Mouse (Mus musculus) embryo, embryonic 10 days (tissue): Measurements from ENCODE around the gene BC017158.
A peak's percentile ranks its signal among the peaks of the same experiment; 100 is the strongest.

Experiments used
- DNase-seq: peaks from one replicate; pipeline ENCODE4 v3.0.0-alpha.2; 2015; ENCODE audit warnings: low spot score

The BC017158 gene

DNA sequence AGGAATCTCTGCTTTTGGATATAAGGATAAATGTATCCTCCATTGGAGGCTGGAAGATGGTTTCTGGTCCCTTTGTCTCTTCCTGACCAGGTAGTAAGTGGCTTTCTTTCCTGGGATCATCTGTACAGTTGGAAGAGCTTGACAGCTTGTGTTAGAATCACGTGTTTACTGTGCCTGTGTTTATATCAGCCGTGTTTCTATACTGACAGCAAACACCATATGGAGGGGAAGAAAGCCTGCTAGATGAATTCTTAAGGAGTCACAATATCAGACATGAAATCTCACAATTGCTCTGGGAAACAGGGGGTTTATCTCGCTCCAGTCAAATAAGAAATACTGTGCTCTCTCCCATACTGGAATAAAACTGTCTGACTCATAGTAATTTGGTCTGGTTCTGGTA lies 11.2 kb upstream of the BC017158 start:
- no peak for DNase-seq

DNA sequence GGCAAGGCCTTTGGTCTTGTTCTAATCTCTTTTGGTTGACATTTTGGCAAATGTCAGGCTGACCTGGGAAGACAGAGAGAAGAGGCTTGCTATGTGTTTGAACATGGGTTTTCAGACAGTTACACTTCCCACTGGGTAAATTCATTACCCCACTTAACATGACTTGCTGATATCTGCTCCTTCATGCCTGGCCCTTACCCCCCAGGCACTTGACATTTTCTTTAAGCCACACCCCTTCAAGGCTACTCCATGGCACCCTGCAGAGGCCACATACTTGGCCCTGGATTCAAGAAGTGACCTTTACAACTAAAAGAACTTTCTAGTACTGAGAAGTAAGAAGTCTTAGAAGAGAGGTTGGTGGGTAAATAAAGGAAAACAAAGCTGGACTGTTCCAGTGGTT lies 9.9 kb upstream of the BC017158 start:
- no peak for DNase-seq

DNA sequence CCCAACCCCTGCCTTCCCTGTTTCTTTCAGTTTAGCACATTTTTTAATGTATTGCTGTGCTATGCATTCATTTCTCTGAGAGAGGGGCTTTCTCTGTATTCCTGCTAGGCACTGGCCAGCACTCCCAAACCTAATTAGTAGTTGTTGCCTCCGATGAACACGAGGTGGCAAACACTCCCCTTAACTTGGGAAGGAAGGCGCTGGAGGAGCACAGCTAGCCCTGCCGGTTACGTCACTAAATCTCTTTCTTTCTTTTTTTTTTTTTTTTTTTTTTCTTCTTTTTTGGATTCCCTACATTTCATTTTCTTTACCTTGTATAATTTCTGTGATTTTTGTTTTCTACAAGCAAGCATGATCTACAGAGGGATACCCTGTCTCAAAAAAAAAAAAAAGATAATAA lies 6.9 kb upstream of the BC017158 start:
- DNase-seq: peak; percentile 77

DNA sequence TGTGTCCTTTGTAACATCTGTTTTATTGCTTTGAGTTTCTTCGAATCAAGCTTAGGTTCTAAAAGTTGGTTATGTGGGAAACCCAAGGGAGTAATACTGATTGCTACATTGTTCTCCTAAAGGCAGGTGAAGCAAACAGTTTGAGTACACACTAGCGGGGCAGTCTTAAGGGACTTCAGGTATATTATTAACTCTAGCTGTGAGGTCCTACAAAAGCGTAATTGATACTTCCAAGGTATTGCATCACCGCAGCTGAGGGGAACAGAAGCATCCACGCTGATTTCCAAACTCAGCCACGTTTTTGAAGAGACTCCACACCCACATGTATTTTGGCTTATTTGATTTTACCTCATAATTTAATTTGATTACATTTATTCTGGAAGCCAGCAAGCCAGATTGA lies 6.2 kb upstream of the BC017158 start:
- no peak for DNase-seq

DNA sequence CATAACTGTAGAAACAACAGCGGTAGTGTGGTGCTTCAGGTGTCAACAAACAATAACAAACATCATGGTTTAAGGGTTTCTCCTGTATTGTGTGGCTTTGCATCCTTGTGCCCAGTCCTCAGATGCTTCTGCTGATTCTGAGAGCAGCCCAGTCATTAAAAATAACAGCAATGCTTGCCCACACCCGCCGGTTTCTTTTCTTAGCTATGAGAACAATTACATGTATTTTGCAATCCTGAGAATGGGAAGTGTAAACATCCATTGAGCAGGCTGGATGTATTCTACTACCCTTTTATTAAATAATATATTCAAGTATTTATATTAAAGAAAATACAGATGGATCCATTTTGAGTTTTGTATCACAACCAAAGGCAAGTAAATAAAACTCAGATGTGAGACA lies 4.2 kb upstream of the BC017158 start:
- DNase-seq: no peak

DNA sequence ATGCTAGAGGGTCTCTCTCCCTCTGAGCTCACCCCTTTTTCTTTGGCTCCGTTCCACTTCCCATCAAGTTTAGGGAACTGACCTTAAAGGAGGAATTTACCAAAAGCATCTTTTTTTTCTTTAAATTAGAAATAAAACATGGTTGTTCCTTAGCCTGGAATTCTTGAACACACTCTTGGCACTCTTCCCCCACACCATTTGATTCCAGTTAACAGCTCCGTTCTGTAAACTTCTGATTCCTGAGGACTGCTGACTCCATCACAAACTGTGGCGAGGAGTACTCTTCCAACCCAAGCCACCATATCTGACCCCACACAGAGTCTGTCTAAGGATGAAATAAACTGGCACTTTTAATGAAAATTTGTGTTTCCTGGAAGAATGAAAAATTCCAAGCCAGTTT lies 3.0 kb upstream of the BC017158 start:
- DNase-seq: no peak

DNA sequence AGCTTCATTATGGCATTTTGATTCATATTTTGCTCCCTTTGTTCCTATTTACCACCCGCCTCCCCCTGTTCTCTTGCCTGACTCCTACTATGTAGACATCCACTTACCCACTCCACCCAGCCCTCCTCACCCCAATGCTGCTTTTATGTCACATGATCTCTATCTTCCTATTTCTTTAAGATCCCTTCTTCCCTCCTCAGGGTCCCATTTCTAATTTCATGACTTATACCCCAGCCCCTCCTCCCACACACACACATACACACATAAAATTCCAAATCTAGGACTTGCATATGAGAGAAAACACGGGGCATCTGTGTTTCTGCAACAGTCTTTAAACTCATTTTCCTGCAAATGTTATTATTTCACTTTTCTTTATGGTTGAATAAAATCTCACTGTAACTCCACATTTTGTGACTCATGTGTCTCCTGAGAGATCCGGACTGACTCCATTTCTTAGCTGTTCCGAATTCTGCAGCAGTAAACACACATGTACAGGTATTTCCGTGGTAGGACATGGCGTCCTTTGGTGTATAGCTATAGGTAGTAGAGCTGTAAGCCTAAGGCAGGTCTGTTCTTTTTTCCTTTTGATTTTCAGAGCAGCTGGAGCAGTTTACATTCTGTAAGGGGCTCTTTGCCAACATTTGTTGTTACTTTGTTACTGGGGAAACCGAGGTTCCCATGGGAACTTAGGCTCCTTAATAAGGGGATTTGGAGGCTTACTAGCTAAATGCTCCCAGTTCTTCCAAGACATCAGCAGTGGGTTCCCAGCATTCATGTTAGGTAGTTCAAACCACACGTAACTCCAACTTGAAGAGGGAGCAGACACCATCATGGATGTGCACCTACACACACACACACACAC lies 742 bp upstream of the BC017158 start:
- DNase-seq: no peak

DNA sequence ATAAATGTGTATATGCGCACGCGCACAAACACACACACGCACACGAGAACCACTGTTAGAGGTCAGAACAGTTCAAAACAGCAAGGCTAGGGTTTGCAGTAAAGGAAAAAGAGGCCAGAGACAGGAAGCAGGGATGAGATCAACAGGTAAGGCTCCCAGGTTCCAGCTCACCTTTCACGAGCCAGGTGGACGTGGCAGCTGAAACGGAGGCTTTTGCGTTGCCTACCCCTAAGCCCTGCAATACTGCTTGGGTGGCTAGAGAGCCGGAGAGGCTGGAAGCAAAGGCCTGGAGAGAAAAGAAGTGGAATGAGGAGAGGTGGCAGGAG lies 716 bp downstream of the BC017158 start:
- DNase-seq: no peak

DNA sequence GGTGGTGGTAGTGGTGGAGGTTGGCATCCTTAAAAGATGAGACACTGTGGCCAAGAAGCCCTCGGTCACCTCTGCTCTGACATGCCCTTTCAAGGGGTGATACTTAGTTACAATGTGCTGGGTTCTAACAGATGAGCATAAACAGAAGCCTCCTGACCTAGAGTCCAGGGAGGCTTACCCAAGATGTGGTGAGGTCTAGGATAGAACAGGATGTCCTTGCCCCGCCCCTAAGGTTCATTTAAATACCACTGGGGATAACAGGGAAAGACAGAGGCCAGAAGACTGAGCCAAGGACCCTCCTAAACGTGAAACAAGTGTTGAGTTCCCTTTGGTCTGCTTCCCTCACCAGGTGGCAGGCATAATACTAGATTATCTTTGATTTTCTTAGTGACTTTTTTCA lies 1.5 kb downstream of the BC017158 start:
- DNase-seq: no peak

DNA sequence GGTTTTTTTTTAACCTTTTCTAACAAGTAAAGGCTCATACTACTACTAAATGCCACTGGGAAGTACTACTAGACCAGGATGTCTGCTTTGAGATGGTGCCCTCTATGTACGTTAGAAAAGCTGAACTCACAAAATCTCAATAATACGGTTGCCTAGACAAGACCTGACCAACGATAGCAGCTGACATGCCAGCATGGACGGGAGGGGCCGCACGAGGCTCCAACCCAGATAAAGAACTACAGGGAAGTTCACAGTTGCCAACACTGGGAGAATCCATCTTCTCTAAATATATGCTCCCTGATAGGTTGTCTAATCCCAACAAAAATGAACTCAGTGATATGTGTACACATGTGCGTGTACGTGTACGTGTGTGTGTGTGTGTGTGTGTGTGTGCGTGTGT lies 3.2 kb downstream of the BC017158 start:
- no peak for DNase-seq

DNA sequence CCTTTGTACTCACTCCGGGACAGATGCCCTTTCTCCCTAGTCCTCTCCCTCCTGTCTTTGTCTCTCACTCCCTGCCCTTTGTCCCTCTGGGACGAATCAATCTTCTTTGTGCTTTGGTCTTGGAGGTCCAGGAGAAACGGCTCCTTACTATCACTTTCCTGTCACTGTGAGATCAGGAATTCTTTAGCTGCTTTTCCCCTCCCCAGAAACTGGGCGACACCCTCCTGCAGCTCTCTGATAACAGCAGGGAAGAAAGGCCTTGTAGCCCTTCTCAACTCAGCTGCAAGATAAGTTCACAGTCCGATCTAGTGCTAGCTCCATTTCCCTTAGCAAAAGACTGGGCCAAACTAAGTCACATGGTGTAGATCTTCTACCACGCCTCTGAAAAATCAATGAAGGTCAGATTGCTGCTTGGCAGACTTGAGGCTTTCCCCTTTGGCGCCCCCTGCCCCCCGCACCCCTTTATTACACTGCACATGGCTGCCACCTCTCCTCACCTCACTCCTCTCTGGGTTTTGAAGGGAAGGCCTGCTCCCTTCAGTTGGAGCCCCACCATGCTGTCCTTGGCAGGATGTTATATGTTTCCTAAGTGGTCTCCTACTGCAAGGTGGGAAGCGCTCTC lies 8.9 kb downstream of the BC017158 start:
- DNase-seq: peak; percentile 71

DNA sequence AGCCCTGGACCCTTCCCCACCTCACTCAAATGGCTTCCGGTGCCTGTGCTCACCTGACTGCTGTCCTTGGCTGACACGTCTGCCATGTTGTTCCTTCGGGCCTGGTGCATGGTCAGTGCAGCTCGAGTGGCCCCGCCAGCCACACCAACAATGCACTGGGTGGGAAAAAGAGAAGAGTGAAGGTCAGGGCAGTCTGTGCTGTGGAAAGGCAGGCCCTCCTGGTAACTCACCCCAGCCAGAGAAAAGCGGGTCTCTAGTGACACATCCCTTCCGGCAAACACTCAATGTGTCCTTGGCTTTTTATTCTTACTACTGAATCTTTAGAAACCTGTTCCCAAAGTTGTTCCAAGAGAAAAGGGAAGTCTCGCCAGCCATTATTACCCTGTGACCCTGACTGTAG lies 12.9 kb downstream of the BC017158 start:
- DNase-seq: no peak

DNA sequence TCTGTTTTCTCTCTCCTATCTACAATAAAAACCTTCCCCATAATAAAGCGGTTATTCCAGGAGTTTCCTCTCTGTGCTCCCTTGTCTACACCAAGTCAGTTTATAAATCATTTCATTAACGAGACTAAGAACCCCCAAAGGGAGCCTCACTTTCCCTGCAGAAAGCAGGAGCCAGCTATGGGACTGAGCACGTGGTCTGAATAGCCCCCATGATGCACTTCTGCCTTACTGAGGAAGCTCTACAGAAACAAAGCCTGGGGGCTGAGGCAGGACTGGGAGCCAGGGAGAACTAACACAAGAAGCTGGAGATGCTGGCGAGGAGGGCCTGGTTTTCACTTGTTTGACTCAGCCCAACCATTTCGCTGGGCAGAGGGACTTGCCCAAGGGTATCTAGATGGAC lies 13.9 kb downstream of the BC017158 start:
- peak; percentile 27 for DNase-seq

DNA sequence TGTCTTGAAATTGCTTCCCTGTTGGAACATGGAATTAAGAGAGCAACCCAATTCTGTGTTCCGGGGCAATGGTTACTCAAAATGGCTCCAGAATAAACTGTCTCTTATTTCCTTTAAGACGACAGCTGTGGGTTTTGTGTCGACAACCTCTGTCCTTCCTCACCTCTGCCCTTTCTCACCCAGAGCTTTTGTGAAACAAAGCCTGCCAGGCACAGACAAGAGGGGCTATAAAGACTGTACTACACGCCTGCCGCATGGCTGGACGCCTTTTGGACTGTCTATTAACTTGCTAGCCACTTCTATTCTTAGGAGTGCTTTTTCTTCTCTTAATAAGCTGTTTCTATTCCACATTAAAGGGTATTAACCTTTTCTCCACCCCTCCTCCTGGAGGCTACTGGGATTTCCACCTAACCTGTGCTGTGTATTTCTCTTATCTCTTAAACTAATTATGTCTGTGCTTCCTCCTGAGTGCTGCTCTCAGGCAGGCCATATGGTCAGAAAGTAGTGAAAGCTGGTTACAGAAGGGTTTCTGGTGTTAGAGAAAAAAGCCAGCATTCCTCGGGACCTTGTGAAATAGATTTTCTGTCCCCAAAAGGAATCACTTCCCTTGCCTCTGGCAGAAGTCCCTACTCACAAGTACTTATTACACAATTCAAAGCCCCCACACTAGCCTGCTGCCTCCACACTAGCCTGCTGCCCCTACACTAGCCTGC lies 15.3 kb downstream of the BC017158 start:
- peak; percentile 82 for DNase-seq

DNA sequence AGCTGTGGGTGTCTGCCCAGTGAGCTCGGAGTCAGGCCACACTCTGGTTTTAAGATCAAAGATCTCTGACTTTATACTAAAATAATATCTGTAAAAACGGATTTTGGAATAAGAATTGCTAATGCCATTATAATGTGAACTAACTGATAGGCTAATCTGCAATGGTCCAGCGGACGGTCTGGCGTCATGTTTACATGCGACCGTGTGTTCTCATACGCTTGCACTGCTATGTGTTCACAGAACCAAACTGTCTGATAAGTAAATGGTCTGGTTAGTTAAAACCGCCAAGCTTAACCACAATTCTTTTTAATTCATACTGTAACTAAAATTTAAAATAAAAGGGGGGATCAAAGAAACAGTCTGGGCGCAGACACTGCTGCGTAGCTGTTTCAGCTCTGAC lies 16.2 kb downstream of the BC017158 start:
- no peak for DNase-seq

DNA sequence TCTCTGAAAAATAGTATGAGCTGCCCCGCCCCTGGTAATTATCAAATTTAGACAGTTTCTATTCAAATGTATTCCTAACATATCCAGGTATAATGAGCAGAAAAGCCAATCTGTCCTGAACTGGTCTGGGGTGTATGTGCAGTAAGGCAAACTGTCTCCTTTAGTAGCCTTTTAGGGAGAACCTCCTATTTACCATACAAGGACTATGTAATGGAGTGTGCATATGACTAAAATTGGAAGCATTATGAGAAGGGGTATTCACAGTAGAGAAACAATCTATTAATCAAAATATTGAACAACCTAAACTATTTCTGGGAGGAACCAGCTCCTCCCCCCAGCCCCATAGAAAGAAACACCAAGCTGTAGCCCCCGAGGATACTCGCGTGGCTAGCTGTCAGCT lies 18.2 kb downstream of the BC017158 start:
- DNase-seq: no peak

DNA sequence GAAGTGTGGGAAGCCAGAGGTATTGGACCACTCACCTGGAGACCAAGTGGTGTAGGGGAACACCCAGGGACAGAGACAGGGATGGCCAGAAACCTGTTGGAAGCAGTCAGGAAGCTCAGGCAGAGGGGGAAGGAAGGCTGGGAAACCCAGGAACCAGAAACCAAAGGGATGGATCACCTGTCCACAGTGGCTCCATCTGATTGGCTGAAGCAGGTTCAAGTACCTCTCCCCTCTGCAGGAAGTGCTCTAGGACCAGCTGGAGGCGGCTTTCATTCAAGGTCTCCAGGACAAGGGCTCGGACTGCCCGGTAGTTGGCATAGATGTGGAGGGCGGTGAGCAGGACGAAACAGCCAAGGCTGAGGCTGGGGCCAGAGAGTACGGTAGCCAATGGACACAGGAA lies 21.9 kb downstream of the BC017158 start:
- no peak for DNase-seq

DNA sequence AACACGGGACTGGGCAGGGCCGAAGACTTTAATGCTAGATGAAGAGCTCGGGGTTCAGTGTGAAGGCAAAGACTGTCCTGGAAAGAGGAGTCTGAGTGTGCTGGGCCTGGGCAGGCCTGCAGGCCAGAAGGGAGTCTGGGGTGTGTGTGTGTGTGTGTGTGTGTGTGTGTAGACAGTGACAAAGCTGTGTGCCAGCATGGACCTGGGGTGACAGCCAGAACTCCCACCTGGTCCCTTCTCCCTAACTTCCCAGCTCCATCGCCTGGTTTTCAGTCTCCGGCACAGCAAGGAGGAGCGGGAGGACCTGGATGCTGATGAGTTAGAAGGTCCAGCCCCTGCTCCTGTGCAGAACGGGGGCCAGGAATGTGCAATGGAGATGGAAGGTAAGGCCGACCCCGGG lies 26.5 kb downstream of the BC017158 start:
- DNase-seq: no peak

DNA sequence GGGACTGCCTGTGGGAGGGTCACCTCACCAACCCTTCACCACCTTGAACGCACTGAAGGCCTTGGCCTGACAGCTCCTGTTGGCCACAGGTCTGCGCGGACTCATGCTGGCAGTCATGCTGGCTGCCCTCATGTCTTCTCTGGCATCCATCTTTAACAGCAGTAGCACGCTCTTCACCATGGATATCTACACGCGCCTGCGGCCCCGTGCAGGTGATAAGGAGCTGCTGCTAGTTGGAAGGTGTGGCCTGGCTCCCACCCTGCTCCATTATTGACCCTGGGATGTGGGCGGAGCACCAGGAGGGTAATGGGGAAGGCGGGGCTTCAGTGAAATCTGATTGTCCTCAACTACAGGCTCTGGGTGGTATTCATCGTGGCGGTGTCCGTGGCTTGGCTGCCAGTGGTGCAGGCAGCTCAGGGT lies 27.5 kb downstream of the BC017158 start:
- no peak for DNase-seq

DNA sequence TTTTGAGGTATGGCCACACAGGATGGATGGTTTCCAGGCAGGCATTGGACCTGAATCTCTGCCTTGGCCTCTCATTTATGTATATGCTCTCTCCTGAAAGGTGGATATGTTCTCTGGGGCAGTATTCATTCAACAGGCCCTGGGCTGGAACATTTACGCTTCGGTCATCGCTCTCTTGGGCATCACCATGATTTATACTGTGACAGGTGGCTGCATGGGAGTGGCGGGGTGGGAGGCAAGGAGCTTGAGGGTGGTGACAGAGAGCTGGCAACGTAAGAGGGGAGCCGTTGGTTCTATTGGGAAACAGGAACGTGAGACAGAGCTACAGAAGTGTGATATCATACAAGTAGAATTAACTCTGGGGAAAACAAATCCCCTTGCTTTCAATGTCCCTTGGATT lies 30.2 kb downstream of the BC017158 start:
- DNase-seq: no peak

DNA sequence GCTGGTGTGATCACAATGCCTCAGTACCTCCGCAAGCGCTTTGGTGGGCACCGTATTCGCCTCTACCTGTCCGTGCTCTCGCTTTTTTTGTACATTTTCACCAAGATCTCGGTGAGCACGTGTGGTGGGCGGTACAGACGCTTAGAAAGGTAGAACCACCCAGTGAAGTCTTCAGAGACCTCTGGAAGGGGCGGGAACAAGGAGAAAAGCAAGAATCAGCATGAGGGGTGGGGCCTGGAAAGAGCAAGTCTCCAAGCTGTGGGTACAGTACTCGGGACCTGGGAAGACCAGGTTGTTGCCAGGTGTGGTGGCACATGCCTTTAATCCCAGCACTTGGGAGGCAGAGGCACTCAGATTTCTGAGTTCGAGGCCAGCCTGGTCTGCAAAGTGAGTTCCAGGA lies 30.6 kb downstream of the BC017158 start:
- DNase-seq: no peak

DNA sequence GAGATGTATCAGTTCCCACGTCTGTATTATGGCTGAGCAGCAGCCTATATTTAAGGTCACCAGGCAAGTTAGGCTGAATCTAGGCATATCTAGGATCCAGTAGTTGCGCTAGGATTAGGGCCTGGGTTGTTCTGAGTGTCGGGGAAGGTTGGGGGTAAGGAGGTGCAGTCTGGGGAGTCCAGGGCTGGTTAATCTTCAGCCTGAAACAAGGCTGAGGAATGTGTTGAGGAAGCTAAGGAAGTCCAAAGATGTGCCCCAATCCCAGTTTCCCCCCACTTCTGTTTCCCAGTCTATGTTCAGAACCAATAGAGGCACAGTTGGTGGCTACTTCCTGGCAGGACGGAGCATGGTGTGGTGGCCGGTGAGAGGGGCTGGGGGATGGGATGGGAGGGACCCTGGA lies 31.9 kb downstream of the BC017158 start:
- no peak for DNase-seq

DNA sequence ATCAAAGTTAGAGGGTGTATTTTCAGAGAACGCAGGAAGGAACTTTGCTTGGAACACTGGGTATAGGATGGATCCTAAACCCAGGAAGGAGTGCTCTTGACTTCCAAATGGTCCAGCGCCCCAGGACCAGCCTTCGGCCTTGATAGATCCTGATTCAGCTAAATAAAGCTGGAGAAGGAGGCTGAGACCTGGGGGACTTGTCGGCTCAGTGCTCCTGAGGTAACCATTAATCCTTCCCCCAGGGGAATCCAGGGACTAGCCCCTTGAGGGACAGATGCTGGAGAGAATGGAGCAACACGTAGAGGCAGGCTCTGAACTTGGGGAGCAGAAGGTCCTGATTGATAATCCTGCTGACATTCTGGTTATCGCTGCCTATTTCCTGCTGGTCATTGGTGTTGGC lies 32.6 kb downstream of the BC017158 start, which contains the start of gene Slc5a2:
Gene Slc5a2, plus strand, starts transcription at position 247 of the 400 bp plus-strand sequence.
- no peak for DNase-seq
